Mouse (Mus musculus) MEL (cell line): ENCODE measurements around the gene Phf2. TPM values are rescaled to one million over a fixed set of nuclear protein-coding genes. Genes with fewer than 3 reads are reported as not detected.

Source experiments
- DNase-seq: peaks from one replicate; pipeline ENCODE4 v3.0.0; 2011; ENCODE audit warnings: low read depth, low spot score
- H3K27ac ChIP-seq: 2 replicates; pipeline ENCODE4 v1.5.1; 2012; ENCODE audit warnings: low read depth, mild to moderate bottlenecking, control low read depth, low read length, moderate library complexity; ENCODE audit not compliant: control insufficient read depth
- H3K27me3 ChIP-seq, 2 experiments: fragments of 150-350 bp in 1 of 2; sonication (generic) in 1 of 2; 2 replicates each; pipeline ENCODE4 v1.6.1; 2012; ENCODE audit warnings: low read length in 2 of 2, mild to moderate bottlenecking in 2 of 2, improper control_type of control experiment in 1 of 2, moderate library complexity in 1 of 2; ENCODE audit not compliant: insufficient read depth in 2 of 2, control insufficient read depth in 1 of 2
- H3K36me3 ChIP-seq, 2 experiments: 2 replicates each; pipeline ENCODE4 v1.6.1; 2012 to 2014; ENCODE audit warnings: low read length in 2 of 2, improper control_type of control experiment in 1 of 2, inconsistent platforms in 1 of 2, mild to moderate bottlenecking in 1 of 2; ENCODE audit not compliant: insufficient read depth in 2 of 2, control insufficient read depth in 1 of 2
- H3K4me1 ChIP-seq, 2 experiments: fragments of 150-350 bp in 1 of 2; sonication (generic) in 1 of 2; 2 replicates each; pipeline ENCODE4 v1.6.1; 2012; ENCODE audit warnings: low read length in 2 of 2, improper control_type of control experiment in 1 of 2, mild to moderate bottlenecking in 1 of 2; ENCODE audit not compliant: insufficient read depth in 2 of 2, control insufficient read depth in 1 of 2
- H3K4me3 ChIP-seq, 2 experiments: fragments of 150-350 bp in 1 of 2; sonication (generic) in 1 of 2; 2 replicates each; pipeline ENCODE4 v1.5.1; 2012; ENCODE audit warnings: low read depth in 2 of 2, low read length in 2 of 2, mild to moderate bottlenecking in 2 of 2, moderate library complexity in 2 of 2, control low read depth in 1 of 2, improper control_type of control experiment in 1 of 2; ENCODE audit not compliant: control insufficient read depth in 1 of 2, insufficient read depth in 1 of 2
- H3K79me2 ChIP-seq: 2 replicates; pipeline ENCODE4 v1.6.1; 2012; ENCODE audit warnings: mild to moderate bottlenecking, low read length, moderate library complexity; ENCODE audit not compliant: control insufficient read depth, poor library complexity, insufficient read depth
- H3K9ac ChIP-seq: 2 replicates; pipeline ENCODE4 v1.6.1; 2012; ENCODE audit warnings: low read depth, mild to moderate bottlenecking, control low read depth, low read length, moderate library complexity; ENCODE audit not compliant: control insufficient read depth, poor library complexity, severe bottlenecking
- H3K9me3 ChIP-seq: fragments of 150-350 bp; sonication (generic); replicated peaks from 2 replicates; pipeline ENCODE4 v1.6.1; 2012; ENCODE audit warnings: mild to moderate bottlenecking, low read length, improper control_type of control experiment, moderate library complexity; ENCODE audit not compliant: insufficient read depth
- BHLHE40 ChIP-seq: IDR thresholded peaks from 2 replicates; pipeline ENCODE4 v1.6.1; 2012; ENCODE audit warnings: low read depth, mild to moderate bottlenecking, inconsistent platforms, low read length, improper control_type of control experiment, borderline replicate concordance
- CHD1 ChIP-seq: IDR thresholded peaks from 2 replicates; pipeline ENCODE4 v1.6.1; 2012; ENCODE audit warnings: low read depth, mild to moderate bottlenecking, inconsistent platforms, low read length, improper control_type of control experiment
- CTCF ChIP-seq, 3 experiments: IDR thresholded peaks in 2 of 3; conservative IDR thresholded peaks in 1 of 3; 2 replicates each; pipeline ENCODE4 v1.5.1; 2011 to 2012; ENCODE audit warnings: low read length in 3 of 3, low read depth in 2 of 3, mild to moderate bottlenecking in 2 of 3, improper control_type of control experiment in 1 of 3, inconsistent platforms in 1 of 3, mixed read lengths in 1 of 3, moderate library complexity in 1 of 3; ENCODE audit not compliant: control insufficient read depth in 1 of 3, insufficient read depth in 1 of 3, poor library complexity in 1 of 3, severe bottlenecking in 1 of 3
- E2F4 ChIP-seq: IDR thresholded peaks from 2 replicates; pipeline ENCODE4 v1.6.1; 2011; ENCODE audit warnings: low read depth, low read length, improper control_type of control experiment, borderline replicate concordance
- ELF1 ChIP-seq: IDR thresholded peaks from 2 replicates; pipeline ENCODE4 v1.6.1; 2014; ENCODE audit warnings: low read depth, mild to moderate bottlenecking, inconsistent platforms, low read length, improper control_type of control experiment, moderate library complexity
- ETS1 ChIP-seq: IDR thresholded peaks from 2 replicates; pipeline ENCODE4 v1.6.1; 2012; ENCODE audit warnings: low read depth, mild to moderate bottlenecking, inconsistent platforms, low read length, improper control_type of control experiment, moderate library complexity
- GABPA ChIP-seq: IDR thresholded peaks from 2 replicates; pipeline ENCODE4 v1.6.1; 2012; ENCODE audit warnings: low read depth, mild to moderate bottlenecking, inconsistent platforms, low read length, improper control_type of control experiment, moderate library complexity
- GATA1 ChIP-seq: IDR thresholded peaks from 2 replicates; pipeline ENCODE4 v1.6.1; 2011; ENCODE audit warnings: low read depth, low read length, improper control_type of control experiment
- MAFK ChIP-seq: IDR thresholded peaks from 2 replicates; pipeline ENCODE4 v1.6.1; 2011; ENCODE audit warnings: low read depth, mild to moderate bottlenecking, low read length, improper control_type of control experiment, borderline replicate concordance
- MAZ ChIP-seq: IDR thresholded peaks from 2 replicates; pipeline ENCODE4 v1.6.1; 2012; ENCODE audit warnings: low read depth, mild to moderate bottlenecking, inconsistent platforms, low read length, improper control_type of control experiment
- MEF2A ChIP-seq: IDR thresholded peaks from 2 replicates; pipeline ENCODE4 v1.6.1; 2014; ENCODE audit warnings: low read depth, mild to moderate bottlenecking, inconsistent platforms, low read length, improper control_type of control experiment; ENCODE audit not compliant: poor library complexity, insufficient replicate concordance, severe bottlenecking; ENCODE audit errors: extremely low read depth
- MYB ChIP-seq: IDR thresholded peaks from 2 replicates; pipeline ENCODE4 v1.6.1; 2011; ENCODE audit warnings: mild to moderate bottlenecking, low read depth, low read length, improper control_type of control experiment
- NELFE ChIP-seq: IDR thresholded peaks from 2 replicates; pipeline ENCODE4 v1.6.1; 2011; ENCODE audit warnings: low read depth, low read length, improper control_type of control experiment
- NRF1 ChIP-seq: IDR thresholded peaks from 2 replicates; pipeline ENCODE4 v1.6.1; 2014; ENCODE audit warnings: low read depth, mild to moderate bottlenecking, inconsistent platforms, low read length, improper control_type of control experiment, moderate library complexity; ENCODE audit not compliant: poor library complexity, insufficient read depth, severe bottlenecking
- POLR2AphosphoS2 ChIP-seq: IDR thresholded peaks from 2 replicates; pipeline ENCODE4 v1.6.1; 2011; ENCODE audit warnings: low read length, improper control_type of control experiment
- SIN3A ChIP-seq: IDR thresholded peaks from 2 replicates; pipeline ENCODE4 v1.6.1; 2012; ENCODE audit warnings: low read length, improper control_type of control experiment, inconsistent platforms
- SMC3 ChIP-seq: IDR thresholded peaks from 2 replicates; pipeline ENCODE4 v1.6.1; 2011; ENCODE audit warnings: low read depth, low read length, improper control_type of control experiment
- TCF12 ChIP-seq: IDR thresholded peaks from 2 replicates; pipeline ENCODE4 v1.6.1; 2014; ENCODE audit warnings: low read depth, mild to moderate bottlenecking, inconsistent platforms, low read length, improper control_type of control experiment, moderate library complexity
- UBTF ChIP-seq: IDR thresholded peaks from 2 replicates; pipeline ENCODE4 v1.6.1; 2012; ENCODE audit warnings: low read depth, mild to moderate bottlenecking, inconsistent platforms, low read length, improper control_type of control experiment, moderate library complexity, borderline replicate concordance; ENCODE audit not compliant: insufficient read depth
- USF1 ChIP-seq: IDR thresholded peaks from 2 replicates; pipeline ENCODE4 v1.6.1; 2014; ENCODE audit warnings: low read depth, mild to moderate bottlenecking, inconsistent platforms, low read length, improper control_type of control experiment, moderate library complexity
- ZC3H11A ChIP-seq: IDR thresholded peaks from 2 replicates; pipeline ENCODE4 v1.6.1; 2012; ENCODE audit warnings: low read depth, mild to moderate bottlenecking, inconsistent platforms, low read length, improper control_type of control experiment
- polyA plus RNA-seq, 2 experiments: library from polyadenylated mRNA; stranded (reverse) in 1 of 2; unstranded in 1 of 2; fragments of >175 nt in 1 of 2; fragments of >200 nt in 1 of 2; gene quantifications; 2 replicates each; pipeline versions ENCODE4 v1.2.1 to v1.2.4; 2012; ENCODE audit warnings: low replicate concordance in 2 of 2, low read depth in 1 of 2; ENCODE audit not compliant: insufficient read length in 2 of 2, insufficient read depth in 1 of 2, missing spikeins in 1 of 2
- total RNA-seq: library from RNA; depleted of rRNA; stranded (reverse); fragments of 300-350 nt; gene quantifications from 2 replicates; pipeline ENCODE4 v1.2.3, GENCODE M21; 2012

The Phf2 gene
- total and polyA plus RNA-seq, 3 experiments: 10.2 to 52.7 (median 29.6) TPM

DNA sequence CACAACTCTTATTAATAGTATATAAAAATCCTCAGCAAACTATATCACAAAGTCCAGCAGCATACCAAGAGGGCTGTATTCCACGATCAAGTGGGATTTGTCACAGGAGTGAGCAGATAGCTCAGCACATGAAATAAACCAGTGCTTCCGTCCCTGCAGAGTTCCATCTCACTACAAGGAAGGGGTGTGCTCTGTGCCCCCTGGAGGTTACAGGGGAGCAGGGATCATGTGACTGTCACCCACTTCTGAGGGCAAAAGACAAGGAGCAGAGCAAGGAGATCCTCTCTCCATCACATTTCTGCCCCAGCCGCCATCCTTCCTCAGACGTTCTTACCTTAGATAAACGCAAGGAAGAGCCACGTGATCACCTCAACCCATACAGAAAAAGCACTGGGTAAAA is 33.4 kb downstream of the Phf2 start:
- Histone ChIP-seq H3K9me3 (no peaks in the 10 kb centered on the region), H3K9ac (no peak overlapping the region), H3K79me2 (peaks cover 25% of the 10 kb centered on the region; the same call in 1 of the 2 replicates), H3K27ac (no peak overlapping the region), H3K36me3 (peaks cover 0 to 13% of the 10 kb centered on the region in 2 experiments; a peak in 3 of 4 replicates), H3K4me1 (peaks cover 2 to 7% of the 10 kb centered on the region in 2 experiments), H3K4me3 (no peak overlapping the region), H3K27me3 (no peaks in the 10 kb centered on the region)
- no peak for TF ChIP-seq SIN3A
- no peak for TF ChIP-seq MAZ
- TF ChIP-seq NELFE: no peak
- no peak for TF ChIP-seq GATA1
- no peak for TF ChIP-seq E2F4
- no peak for DNase-seq

DNA sequence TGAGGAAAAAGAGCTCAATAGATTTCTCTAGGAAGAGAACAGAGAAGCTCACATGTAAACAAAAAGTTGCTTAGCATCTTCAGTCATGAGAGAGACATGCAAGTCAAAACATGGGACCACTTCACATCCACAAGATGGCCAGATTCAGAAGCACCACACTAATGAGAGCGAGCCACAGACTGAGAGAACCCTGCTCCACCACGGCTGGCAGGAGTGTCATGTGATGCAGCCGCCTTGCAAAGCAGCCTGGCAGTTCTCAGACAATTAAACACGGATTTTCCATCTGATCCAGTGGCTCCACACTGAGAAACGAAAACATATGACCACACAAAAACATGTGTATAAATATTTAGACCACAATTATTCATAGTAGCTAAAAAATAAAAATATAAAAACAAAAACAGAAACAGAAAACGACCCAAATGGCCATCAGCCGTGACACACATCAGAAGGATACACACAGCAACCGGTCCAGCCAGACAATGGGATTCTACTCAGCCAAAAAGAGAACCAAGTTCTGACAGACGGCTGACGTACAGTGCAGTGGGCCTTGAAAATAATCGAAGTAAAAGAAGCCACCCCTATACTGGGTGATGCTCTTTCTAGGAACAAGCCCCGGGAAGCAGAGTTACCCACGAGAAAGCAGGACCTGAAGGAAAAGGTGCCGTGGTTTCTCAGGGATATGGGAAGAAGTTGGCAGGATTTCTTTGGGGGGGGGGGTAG is 40.2 kb downstream of the Phf2 start:
- Histone ChIP-seq H3K79me2 (peaks cover 3% of the 10 kb centered on the region; the same call in 1 of the 2 replicates), H3K27me3 (no peaks in the 10 kb centered on the region)
- TF ChIP-seq BHLHE40 (no peak), SIN3A (no peak), CHD1 (no peak), ETS1 (no peak), GATA1 (no peak), TCF12 (no peak), NELFE (no peak), ELF1 (no peak), POLR2AphosphoS2 (no peak), CTCF (IDR thresholded peaks at IDR 0.05 in 2 of 3, conservative IDR thresholded peaks at IDR 0.05 in 1 of 3; ENCODE audit: control insufficient read depth in 1 of 3, insufficient read depth in 1 of 3, low read depth in 2 of 3, low read length in 3 of 3, poor library complexity in 1 of 3, severe bottlenecking in 1 of 3) (no peak), MYB (no peak), ZC3H11A (no peak), MEF2A (no peak), GABPA (no peak), SMC3 (no peak), UBTF (no peak), NRF1 (no peak), USF1 (no peak), MAFK (no peak), E2F4 (no peak)

More for the DNA sequence above, 40.2 kb downstream of the Phf2 start:
- no peak overlapping the region for H3K4me3 ChIP-seq
- no peak overlapping the region for H3K27ac ChIP-seq
- H3K9me3 ChIP-seq: no peaks in the 10 kb centered on the region
- peaks cover 0 to 2% of the 10 kb centered on the region in 2 experiments; a peak in 2 of 4 replicates for H3K36me3 ChIP-seq
- no peak overlapping the region for H3K9ac ChIP-seq
- no peak for DNase-seq
- no peaks in the 10 kb centered on the region for H3K4me1 ChIP-seq
